Mouse (Mus musculus) midbrain, embryonic 16.5 days (tissue): ENCODE results near the gene Tpst2. TPM values are rescaled to one million over a fixed set of nuclear protein-coding genes. Genes with fewer than 3 reads are reported as not detected.
"Not testable (repeated sequence)": the region's sequence is repeated elsewhere in the genome, so short reads cannot be mapped to it uniquely, and the experiment has no call there.

Experiments
- ATAC-seq: fragments of 200-750 bp; cut with Nextera tagmentation; 2 replicates; pipeline ENCODE4 v1.8.0; 2017; ENCODE audit warnings: moderate TSS enrichment
- H3K27ac ChIP-seq: fragments of 300-500 bp; sonication (generic); 2 replicates; pipeline ENCODE4 v1.5.1; 2014; ENCODE audit warnings: mild to moderate bottlenecking, low read length, mixed read lengths
- H3K27me3 ChIP-seq: fragments of 300-500 bp; sonication (generic); 2 replicates; pipeline ENCODE4 v1.6.1; 2014; ENCODE audit warnings: low read depth, low read length, mixed read lengths; ENCODE audit not compliant: control insufficient read depth, insufficient read depth
- H3K36me3 ChIP-seq: fragments of 300-500 bp; sonication (generic); 2 replicates; pipeline ENCODE4 v1.6.1; 2014; ENCODE audit warnings: mild to moderate bottlenecking, low read length, moderate library complexity, mixed read lengths; ENCODE audit not compliant: control insufficient read depth, insufficient read depth
- H3K4me1 ChIP-seq: fragments of 300-500 bp; sonication (generic); 2 replicates; pipeline ENCODE4 v1.6.1; 2014; ENCODE audit warnings: mild to moderate bottlenecking, low read length, mixed read lengths; ENCODE audit not compliant: control insufficient read depth, insufficient read depth
- H3K4me2 ChIP-seq: fragments of 300-500 bp; sonication (generic); 2 replicates; pipeline ENCODE4 v1.6.1; 2014; ENCODE audit warnings: mild to moderate bottlenecking, low read length, mixed read lengths
- H3K4me3 ChIP-seq: fragments of 300-500 bp; sonication (generic); 2 replicates; pipeline ENCODE4 v1.5.1; 2014; ENCODE audit warnings: low read depth, mild to moderate bottlenecking, low read length, moderate library complexity, mixed read lengths
- H3K9ac ChIP-seq: fragments of 300-500 bp; sonication (generic); 2 replicates; pipeline ENCODE4 v1.6.1; 2014; ENCODE audit warnings: low read depth, low read length, mixed read lengths
- H3K9me3 ChIP-seq: fragments of 300-500 bp; sonication (generic); replicated peaks from 2 replicates; pipeline ENCODE4 v1.6.1; 2014; ENCODE audit warnings: mild to moderate bottlenecking, low read length, mixed read lengths; ENCODE audit not compliant: control insufficient read depth, poor library complexity, severe bottlenecking
- WGBS: fragments of 180-500 bp; shearing (Covaris S2); extraction: QIAGEN DNeasy Blood & Tissue Kit; methylation state at CpG from one replicate; pipeline ENCODE4 v1.1.7; 2014; 5-methylcytosine and 5-hydroxymethylcytosine counted together
- polyA plus RNA-seq: library from polyadenylated mRNA; unstranded; fragments of >200 nt; fragmentation: Nextera tagmentation; extraction: Ambion mirVana; gene quantifications from 2 replicates; pipeline ENCODE4 v1.2.1, GENCODE M21; 2015

Tpst2 gene
- polyA plus RNA-seq, 1 experiment from 2014 or later: 34.5 TPM

DNA sequence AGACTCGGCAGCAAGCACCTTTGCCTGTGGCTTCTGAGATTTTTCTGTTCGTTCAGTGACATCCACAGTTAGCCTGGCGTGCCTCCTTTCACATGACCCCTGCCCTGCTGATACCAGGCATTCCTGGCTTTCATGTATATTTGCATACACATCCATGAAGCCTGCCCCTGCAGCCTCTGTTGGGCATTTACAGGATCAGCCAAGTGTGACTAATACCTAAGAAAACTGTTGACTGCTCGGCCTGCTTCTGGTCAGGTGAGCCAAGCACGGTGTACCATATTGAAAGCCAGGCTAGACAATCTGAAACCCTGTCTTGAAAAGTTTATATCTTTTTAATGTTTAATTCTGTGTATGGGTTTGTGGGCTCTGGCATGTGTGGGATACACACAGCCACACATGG lies 40.0 kb downstream of the Tpst2 start:
- no peaks in the 10 kb centered on the region for H3K27me3 ChIP-seq
- no peak for ATAC-seq
- H3K27ac ChIP-seq: no peak overlapping the region
- 56% methylated on average over 5 of the region's 5 CpGs for WGBS
- H3K9ac ChIP-seq: no peak overlapping the region
- H3K9me3 ChIP-seq: no peaks in the 10 kb centered on the region
- no peak overlapping the region for H3K4me2 ChIP-seq
- H3K4me1 ChIP-seq: peaks cover 8% of the 10 kb centered on the region; the same call in 1 of the 2 replicates
- peaks cover 7% of the 10 kb centered on the region for H3K36me3 ChIP-seq
- H3K4me3 ChIP-seq: no peak overlapping the region

DNA sequence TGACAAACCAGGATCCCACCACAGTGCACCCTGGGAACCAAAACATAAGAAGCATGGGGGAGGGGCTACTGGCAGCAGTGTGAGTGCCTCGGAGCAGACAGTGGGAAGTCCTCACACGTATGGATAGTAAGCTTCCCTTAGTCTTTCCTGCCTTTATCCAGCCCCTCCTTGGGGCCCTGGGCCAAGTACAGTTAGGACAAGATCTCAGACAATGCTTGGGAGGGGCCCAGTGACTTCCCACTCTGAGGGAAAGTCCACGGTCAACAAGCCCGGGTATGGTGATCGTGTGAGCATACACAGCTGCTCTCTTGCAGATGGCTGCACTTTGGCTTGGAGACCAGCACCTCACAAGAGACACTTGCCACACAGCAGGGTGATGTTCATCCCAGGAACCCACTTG lies 40.8 kb downstream of the Tpst2 start:
- ATAC-seq: no peak

GRCm38 (mm10) chr5:112319343-112319742 lies 42.9 kb downstream of the Tpst2 start:
- not testable (repeated sequence) for H3K4me3 ChIP-seq, H3K4me1 ChIP-seq, H3K36me3 ChIP-seq, ATAC-seq, H3K27ac ChIP-seq, H3K9ac ChIP-seq, H3K4me2 ChIP-seq, H3K27me3 ChIP-seq, H3K9me3 ChIP-seq
- WGBS: 64% methylated on average over 2 of the region's 2 CpGs

More for the DNA sequence above, 40.8 kb downstream of the Tpst2 start:
- Histone ChIP-seq H3K9me3 (no peaks in the 10 kb centered on the region), H3K27me3 (no peaks in the 10 kb centered on the region), H3K36me3 (peaks cover 6% of the 10 kb centered on the region), H3K4me2 (no peak overlapping the region), H3K27ac (no peak overlapping the region), H3K9ac (no peak overlapping the region), H3K4me3 (no peak overlapping the region), H3K4me1 (peaks cover 8% of the 10 kb centered on the region; the same call in 1 of the 2 replicates)
- WGBS: 68% methylated on average over 5 of the region's 5 CpGs

GRCm38 (mm10) chr5:112320379-112320778 lies 43.9 kb downstream of the Tpst2 start:
- H3K4me1 ChIP-seq: no peaks in the 10 kb centered on the region
- no peaks in the 10 kb centered on the region for H3K27me3 ChIP-seq
- no peaks in the 10 kb centered on the region for H3K9me3 ChIP-seq
- peaks cover 6% of the 10 kb centered on the region for H3K36me3 ChIP-seq
- no peak overlapping the region for H3K9ac ChIP-seq
- no peak overlapping the region for H3K4me2 ChIP-seq
- no peak for ATAC-seq
- H3K27ac ChIP-seq: no peak overlapping the region
- H3K4me3 ChIP-seq: no peak overlapping the region
- WGBS: 86% methylated on average over 5 of the region's 5 CpGs

GRCm38 (mm10) chr5:112320936-112321335 lies 44.4 kb downstream of the Tpst2 start:
- H3K27ac ChIP-seq: no peak overlapping the region
- H3K9me3 ChIP-seq: no peaks in the 10 kb centered on the region
- H3K27me3 ChIP-seq: no peaks in the 10 kb centered on the region
- no peak for ATAC-seq
- H3K4me2 ChIP-seq: no peak overlapping the region
- peaks cover 3% of the 10 kb centered on the region; the same call in 1 of the 2 replicates for H3K36me3 ChIP-seq
- H3K4me3 ChIP-seq: no peak overlapping the region
- H3K4me1 ChIP-seq: 0 out of 2 replicates have a peak, but pooled peaks cover 2% of the 10 kb centered on the region
- H3K9ac ChIP-seq: no peak overlapping the region
- WGBS: 79% methylated on average over 6 of the region's 6 CpGs

GRCm38 (mm10) chr5:112321376-112321775 lies 44.9 kb downstream of the Tpst2 start:
- ATAC-seq: no peak
- Histone ChIP-seq H3K4me3 (no peak overlapping the region), H3K9me3 (no peaks in the 10 kb centered on the region), H3K36me3 (peaks cover 2% of the 10 kb centered on the region; the same call in 1 of the 2 replicates), H3K9ac (no peak overlapping the region), H3K4me1 (0 out of 2 replicates have a peak, but pooled peaks cover 2% of the 10 kb centered on the region), H3K4me2 (no peak overlapping the region), H3K27ac (no peak overlapping the region), H3K27me3 (no peaks in the 10 kb centered on the region)
- 77% methylated on average over 4 of the region's 4 CpGs for WGBS

DNA sequence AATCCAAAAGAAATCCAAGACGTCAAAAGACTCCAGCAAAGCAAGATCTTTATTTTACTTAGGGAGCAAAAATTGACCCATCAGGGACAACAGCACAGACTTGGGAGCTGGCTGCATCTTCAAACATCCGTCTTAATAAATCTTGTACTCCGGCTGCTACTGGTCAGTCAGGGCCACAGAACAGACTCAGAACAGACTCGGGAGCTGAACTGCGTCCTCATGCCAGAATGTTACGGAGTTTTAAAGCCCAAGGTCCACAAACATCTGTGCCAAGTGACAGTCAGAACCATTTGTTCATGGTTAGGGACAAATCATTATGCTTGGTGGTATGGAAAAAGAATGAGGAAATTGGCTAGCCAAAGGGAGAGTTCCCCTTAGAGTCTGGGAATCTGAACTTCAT lies 46.8 kb downstream of the Tpst2 start:
- WGBS: 91% methylated on average over 6 of the region's 6 CpGs
- no peaks in the 10 kb centered on the region for H3K36me3 ChIP-seq
- no peaks in the 10 kb centered on the region for H3K27me3 ChIP-seq
- no peak for ATAC-seq
- H3K9ac ChIP-seq: no peak overlapping the region
- H3K4me2 ChIP-seq: no peak overlapping the region
- H3K4me1 ChIP-seq: peaks cover 14% of the 10 kb centered on the region
- H3K27ac ChIP-seq: no peak overlapping the region
- H3K9me3 ChIP-seq: no peaks in the 10 kb centered on the region
- H3K4me3 ChIP-seq: no peak overlapping the region

GRCm38 (mm10) chr5:112324637-112325545 lies 48.4 kb downstream of the Tpst2 start:
- no peaks in the 10 kb centered on the region for H3K9me3 ChIP-seq
- H3K27ac ChIP-seq: no peak overlapping the region
- no peaks in the 10 kb centered on the region for H3K27me3 ChIP-seq
- peaks cover 14% of the 10 kb centered on the region for H3K4me1 ChIP-seq
- peak; percentile 32 for ATAC-seq
- no peak overlapping the region for H3K4me3 ChIP-seq
- 39% methylated on average over 24 of the region's 24 CpGs for WGBS
- peaks cover 10% of the 10 kb centered on the region for H3K36me3 ChIP-seq
- no peak overlapping the region for H3K9ac ChIP-seq
- H3K4me2 ChIP-seq: peak overlapping the region; percentile 18; the same call in 1 of the 2 replicates
